In genomic region chr2:15613327-15613948, GRCm38 (mm10) we compare ENCODE assay signal across 23 mouse cellular contexts.
"Had no signal": no experiment of that assay in that cellular context is flagged by ENCODE, and none has a peak within 500 bp of the region (broad histone marks: within the 10 kb centered on the region; RNA-seq: fewer than 3 reads in every experiment).

No protein-coding gene starts in this region.

- H3K4me1 ChIP-seq: heart, embryonic 10.5 days; heart, embryonic 12.5 days; hindbrain, embryonic 10.5 days; hindbrain, embryonic 12.5 days; limb, embryonic 13.5 days; limb, embryonic 15.5 days; liver, embryonic 12.5 days had no signal

- H3K27ac ChIP-seq: heart, embryonic 10.5 days; hindbrain, embryonic 10.5 days; hindbrain, embryonic 12.5 days; hindbrain, embryonic 14.5 days; kidney, postnatal 0 days; limb, embryonic 13.5 days; limb, embryonic 15.5 days; liver, embryonic 12.5 days had no signal

- H3K9me3 ChIP-seq: heart, embryonic 10.5 days; heart, embryonic 12.5 days; hindbrain, embryonic 10.5 days; hindbrain, embryonic 12.5 days; limb, embryonic 13.5 days; limb, embryonic 15.5 days; liver, embryonic 12.5 days had no signal

- H3K4me3 ChIP-seq: heart, embryonic 10.5 days; heart, embryonic 12.5 days; hindbrain, embryonic 10.5 days; hindbrain, embryonic 12.5 days; limb, embryonic 13.5 days; limb, embryonic 15.5 days; liver, embryonic 12.5 days had no signal

- H3K9ac ChIP-seq: forebrain, postnatal 0 days; heart, embryonic 12.5 days; hindbrain, embryonic 12.5 days; hindbrain, embryonic 14.5 days; limb, embryonic 13.5 days; limb, embryonic 15.5 days; liver, embryonic 12.5 days had no signal

- ATAC-seq: forebrain, postnatal 0 days; hindbrain, embryonic 16.5 days; inflammation-experienced regulatory T-cells, adult 6 months; liver, embryonic 12.5 days had no signal

- H3K36me3 ChIP-seq: heart, embryonic 10.5 days; heart, embryonic 12.5 days; hindbrain, embryonic 10.5 days; hindbrain, embryonic 12.5 days; limb, embryonic 13.5 days; limb, embryonic 15.5 days; liver, embryonic 12.5 days had no signal

- H3K27me3 ChIP-seq: heart, embryonic 12.5 days; hindbrain, embryonic 12.5 days; limb, embryonic 13.5 days; limb, embryonic 15.5 days; liver, embryonic 12.5 days had no signal

- H3K4me2 ChIP-seq: heart, embryonic 12.5 days; hindbrain, embryonic 12.5 days; hindbrain, embryonic 14.5 days; limb, embryonic 13.5 days; limb, embryonic 15.5 days; liver, embryonic 12.5 days had no signal

- DNase-seq: forebrain, postnatal 0 days; gastrocnemius, postnatal 25 days; heart, adult 18-20 months; heart, postnatal 10 days; heart, postnatal 4 days; kidney, adult 18-20 months; kidney, adult 8-10 months; kidney, postnatal 14 days; kidney, postnatal 36 days; layer of hippocampus, adult 9-11 months; layer of hippocampus, postnatal 36 days; left cerebral cortex, postnatal 4 days had no signal
